Mouse (Mus musculus): ENCODE measurements around the gene Crmp1. TPM values are rescaled to one million over a fixed set of nuclear protein-coding genes. Genes with fewer than 3 reads are reported as not detected.

The Crmp1 gene
- total and polyA plus RNA-seq, 3 experiments, result 3.3 to 19.6 (median 10.5) TPM

DNA sequence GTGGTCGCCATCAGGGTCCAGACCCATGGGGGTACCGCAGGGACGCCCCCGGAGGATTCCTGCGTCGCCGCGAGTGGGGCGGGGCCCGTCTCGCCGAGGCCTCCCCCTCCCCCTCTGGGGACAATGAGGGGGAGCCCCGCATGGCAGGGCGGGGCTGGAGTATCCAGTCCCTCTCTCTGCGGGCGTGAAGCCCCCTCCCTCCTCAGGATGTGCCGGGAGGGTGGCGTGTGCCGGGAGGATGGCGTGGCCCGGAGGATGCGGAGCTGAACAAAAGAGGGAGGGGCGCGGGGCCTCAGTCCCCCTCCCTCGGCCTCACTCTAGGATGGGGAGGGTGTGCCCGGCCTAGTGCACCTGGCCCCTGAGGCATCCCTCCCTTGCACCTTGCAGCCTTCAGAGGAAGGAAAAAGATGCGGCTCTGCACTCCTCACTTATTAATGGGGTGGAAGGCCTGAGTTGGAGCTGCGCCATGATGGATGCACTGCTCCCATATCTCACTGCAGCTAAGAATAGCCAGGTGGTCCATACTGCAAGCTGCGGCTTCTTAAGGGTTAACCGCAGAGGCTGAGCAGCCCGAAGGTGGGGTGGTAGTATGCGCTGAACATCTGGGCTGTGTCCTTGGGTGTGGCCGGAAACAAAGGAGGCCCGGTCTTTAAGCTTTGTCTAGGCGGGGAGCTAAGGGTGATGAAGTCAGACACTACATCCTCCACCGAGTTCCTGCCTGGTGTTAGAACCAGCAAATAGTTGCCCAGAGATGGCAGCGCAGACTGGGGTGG is 4.6 kb downstream of the Crmp1 start (continued):
- TF ChIP-seq E2F4 (IDR thresholded peaks at IDR 0.05; ENCODE audit: insufficient replicate concordance, low read depth, low read length) (no peak), RAD21 (IDR thresholded peaks at IDR 0.05; ENCODE audit: low read depth, low read length) (no peak), RCOR1 (conservative IDR thresholded peaks at IDR 0.05; ENCODE audit: low read depth, low read length) (0 out of 2 replicates have a peak, but pooled peaks have one; percentile 45), ZMIZ1 (IDR thresholded peaks at IDR 0.05; ENCODE audit: low read depth, low read length) (no peak), ZNF384 (IDR thresholded peaks at IDR 0.05; ENCODE audit: low read depth, low read length) (no peak), JUN (IDR thresholded peaks at IDR 0.05; ENCODE audit: insufficient read depth, low read depth, low read length) (no peak), MAX (IDR thresholded peaks at IDR 0.05; ENCODE audit: low read length) (peak; percentile 55; the same call in 1 of the 2 replicates), MYC (IDR thresholded peaks at IDR 0.05; ENCODE audit: low read depth, low read length) (no peak), BHLHE40 (IDR thresholded peaks at IDR 0.05; ENCODE audit: low read depth, low read length) (peak; percentile 49), ZKSCAN1 (IDR thresholded peaks at IDR 0.05; ENCODE audit: borderline replicate concordance, low read depth, low read length) (no peak), HCFC1 (IDR thresholded peaks at IDR 0.05; ENCODE audit: low read depth, low read length) (0 out of 2 replicates have a peak, but pooled peaks have one; percentile 11), ZC3H11A (IDR thresholded peaks at IDR 0.05; ENCODE audit: low read depth, low read length) (no peak), NELFE (IDR thresholded peaks at IDR 0.05; ENCODE audit: low read depth, low read length) (no peak), EP300 (IDR thresholded peaks at IDR 0.05; ENCODE audit: low read length) (peak; percentile 79)

DNA sequence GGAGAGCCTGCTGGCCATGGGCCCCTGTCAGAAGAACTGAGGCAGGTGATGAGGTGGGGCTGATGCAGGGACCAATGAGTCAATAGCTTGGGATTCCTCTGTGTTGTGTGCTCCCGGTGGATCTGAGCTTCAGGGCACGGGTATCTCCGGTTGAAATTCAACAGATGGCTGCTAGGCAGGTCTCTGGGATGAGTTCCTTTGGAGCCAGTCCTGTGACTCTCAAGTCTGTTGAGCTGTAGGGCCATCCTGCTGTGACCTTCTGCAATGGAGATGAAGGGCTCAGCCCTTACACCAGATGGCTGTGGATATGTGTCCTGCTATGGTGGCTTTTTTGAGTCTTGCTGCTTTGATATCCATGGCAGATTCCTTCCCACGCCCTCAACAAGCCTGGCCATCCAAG is 5.7 kb downstream of the Crmp1 start:
- H3K79me2 ChIP-seq (replicated peaks; ENCODE audit: control insufficient read depth, extremely low read depth, insufficient read depth, poor library complexity, severe bottlenecking), result no peaks in the 10 kb centered on the region

More for the DNA sequence above, 5.7 kb downstream of the Crmp1 start:
- Histone ChIP-seq H3K4me2 (ENCODE audit: insufficient read depth, low read depth, poor library complexity, severe bottlenecking) (no peak overlapping the region), H3K27me3 (replicated peaks) (peaks cover 12% of the 10 kb centered on the region), H3K4me3 (replicated peaks in 1 of 3; ENCODE audit: low read depth in 2 of 3, low read length in 2 of 3, poor library complexity in 1 of 3) (no peak overlapping the region), H3K4me1 (ENCODE audit: control insufficient read depth in 1 of 2, insufficient read depth in 2 of 2) (peaks cover 12 to 41% of the 10 kb centered on the region in 2 experiments), H3K9ac (ENCODE audit: insufficient read depth, low read depth) (no peak overlapping the region), H3K9me3 (replicated peaks; ENCODE audit: low read length) (no peaks in the 10 kb centered on the region), H3K36me3 (replicated peaks in 1 of 2; ENCODE audit: control insufficient read depth in 1 of 2, insufficient read depth in 1 of 2, low read length in 1 of 2) (peaks cover 0 to 9% of the 10 kb centered on the region in 2 experiments), H3K27ac (ENCODE audit: insufficient read depth, low read depth) (no peak overlapping the region)
- in situ Hi-C loops (cut with MboI; ENCODE audit: low pct_ligation_motif_present, low pct_unique_long_range_greater_than_20kb, low sequenced_read_pairs) (loop anchor here (5.0 kb wide), 1 partner anchor 40 kb away; no protein-coding TSS in a partner anchor), dilution Hi-C loops (cut with MboI; ENCODE audit: extremely low pct_ligation_motif_present, extremely low pct_unique_long_range_greater_than_20kb, low sequenced_read_pairs) (no loop called here)
- TF ChIP-seq POLR2A (IDR thresholded peaks at IDR 0.05; ENCODE audit: low read depth, low read length) (no peak), CTCF (conservative IDR thresholded peaks at IDR 0.05 in 1 of 2, IDR thresholded peaks at IDR 0.05 in 1 of 2; ENCODE audit: low read depth in 2 of 2, low read length in 2 of 2) (no peak), E2F4 (IDR thresholded peaks at IDR 0.05; ENCODE audit: insufficient replicate concordance, low read depth, low read length) (no peak), EP300 (IDR thresholded peaks at IDR 0.05; ENCODE audit: low read length) (no peak), HCFC1 (IDR thresholded peaks at IDR 0.05; ENCODE audit: low read depth, low read length) (no peak), ELF1 (IDR thresholded peaks at IDR 0.05; ENCODE audit: low read depth, low read length) (no peak), KAT2A (IDR thresholded peaks at IDR 0.05; ENCODE audit: insufficient replicate concordance, low read length) (no peak), ZMIZ1 (IDR thresholded peaks at IDR 0.05; ENCODE audit: low read depth, low read length) (no peak), MAZ (IDR thresholded peaks at IDR 0.05; ENCODE audit: low read depth, low read length) (no peak), ZKSCAN1 (IDR thresholded peaks at IDR 0.05; ENCODE audit: borderline replicate concordance, low read depth, low read length) (no peak), CHD2 (IDR thresholded peaks at IDR 0.05; ENCODE audit: low read length) (no peak)
- DNase-seq (ENCODE audit: extremely low read depth), result no peak

Data from CH12.LX (cell line).